Mouse (Mus musculus): ENCODE measurements around the gene Gm20509. TPM values are rescaled to one million over a fixed set of nuclear protein-coding genes. Genes with fewer than 3 reads are reported as not detected.
"Not testable (repeated sequence)": the region's sequence is repeated elsewhere in the genome, so short reads cannot be mapped to it uniquely, and the experiment has no call there.

Gm20509 gene
- polyA plus RNA-seq, 2 experiments = not detected

DNA sequence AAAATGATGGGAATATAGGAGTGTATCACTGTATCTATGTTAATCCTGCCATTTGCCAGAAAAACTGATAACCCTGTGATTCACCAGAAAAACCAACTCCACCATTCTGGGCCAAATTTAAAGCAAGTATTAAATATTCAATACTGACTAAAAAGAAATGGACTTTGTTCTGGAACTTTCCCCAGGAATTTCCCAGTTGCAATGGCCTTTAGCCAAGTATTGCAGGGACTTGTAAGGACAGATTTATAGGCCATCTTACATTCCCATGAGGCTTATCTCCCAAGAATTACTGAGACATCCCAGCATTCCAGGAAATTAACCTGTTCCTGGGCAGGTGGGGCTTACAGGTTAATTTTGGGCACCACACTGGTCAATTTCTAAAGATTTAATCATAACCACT lies 3.5 kb downstream of the Gm20509 start:
- 0 out of 2 replicates have a peak, but pooled peaks cover 2% of the 10 kb centered on the region for H3K27me3 ChIP-seq (ENCODE audit: control insufficient read depth, insufficient read depth, low read length)
- no peak overlapping the region for H3K27ac ChIP-seq (replicated peaks; ENCODE audit: low read depth, low read length)
- H3K9me3 ChIP-seq (ENCODE audit: control insufficient read depth, low read length) = no peaks in the 10 kb centered on the region
- DNase-seq (ENCODE audit: low spot score) = no peak
- no peak for ATAC-seq (ENCODE audit: low FRiP score, low read depth)
- H3K4me3 ChIP-seq (replicated peaks; ENCODE audit: low read length) = no peak overlapping the region
- H3K36me3 ChIP-seq (ENCODE audit: control insufficient read depth, insufficient read depth, low read length) = no peaks in the 10 kb centered on the region
- H3K4me1 ChIP-seq (ENCODE audit: control insufficient read depth, insufficient read depth, low read length) = peaks cover 6% of the 10 kb centered on the region; the same call in 1 of the 2 replicates
- H3K4me2 ChIP-seq (replicated peaks; ENCODE audit: low read depth, low read length, severe bottlenecking) = no peak overlapping the region
- no peak for TF ChIP-seq POLR2A (IDR thresholded peaks at IDR 0.05; ENCODE audit: borderline replicate concordance, extremely low read depth, insufficient read depth, insufficient read length)
- no peak overlapping the region for H3K9ac ChIP-seq (ENCODE audit: low read depth, low read length, severe bottlenecking)

DNA sequence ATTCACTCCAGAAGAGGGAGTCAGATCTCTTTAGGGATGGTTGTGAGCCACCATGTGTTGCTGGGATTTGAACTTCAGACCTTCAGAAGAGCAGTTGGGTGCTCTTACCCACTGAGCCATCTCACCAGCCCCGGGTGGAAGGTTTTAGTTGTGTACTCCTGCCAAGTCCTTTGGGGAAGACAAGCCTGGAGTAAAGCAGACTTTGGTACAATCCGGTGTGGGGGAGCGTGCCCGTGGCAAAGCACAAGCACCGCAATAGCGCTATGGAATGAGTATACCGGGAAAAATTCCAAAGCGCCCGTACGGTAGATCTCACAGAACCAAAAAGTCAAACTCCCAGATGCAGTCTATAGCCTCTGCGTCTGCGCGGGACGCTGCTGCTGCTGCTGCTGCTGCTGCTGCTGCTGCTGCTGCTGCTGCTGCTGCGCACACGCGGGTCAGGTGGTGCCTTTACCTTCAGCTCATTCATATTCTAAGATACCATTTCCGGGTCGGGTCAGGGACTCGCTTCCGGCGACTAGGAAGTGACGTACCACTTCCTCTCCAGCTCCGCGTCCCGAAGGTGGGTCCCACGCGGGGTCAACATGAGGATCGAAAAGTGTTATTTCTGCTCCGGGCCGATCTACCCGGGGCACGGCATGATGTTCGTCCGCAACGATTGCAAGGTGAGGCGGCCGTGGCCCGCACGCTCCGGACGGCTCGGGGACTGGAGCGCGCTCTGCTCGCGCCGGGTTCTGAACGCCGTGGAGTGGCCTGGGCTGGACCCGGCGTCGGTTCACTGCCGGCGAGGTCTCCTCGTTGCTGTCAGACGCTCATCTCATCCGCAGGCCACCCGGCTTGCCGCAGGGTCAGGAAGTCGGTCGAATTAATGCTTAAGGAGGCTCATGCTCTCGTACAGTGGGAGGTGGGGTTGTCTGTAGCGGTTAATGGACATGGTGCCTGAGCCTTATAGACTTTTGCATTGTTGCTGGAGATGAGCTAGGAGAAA lies 10.9 kb downstream of the Gm20509 start, which contains the start of gene Rsl24d1:
TSS of gene Rsl24d1 (plus strand) at position 508 of the 988 bp plus-strand sequence.
- H3K27ac ChIP-seq (replicated peaks; ENCODE audit: low read depth, low read length) = peak within 1 kb of the TSS; percentile 69
- peak within 1 kb of the TSS; percentile 78 for H3K9ac ChIP-seq (ENCODE audit: low read depth, low read length, severe bottlenecking)
- no peak for TF ChIP-seq POLR2A (IDR thresholded peaks at IDR 0.05; ENCODE audit: borderline replicate concordance, extremely low read depth, insufficient read depth, insufficient read length)
- peak within 1 kb of the TSS; percentile 74 for H3K4me2 ChIP-seq (replicated peaks; ENCODE audit: low read depth, low read length, severe bottlenecking)
- H3K27me3 ChIP-seq (ENCODE audit: control insufficient read depth, insufficient read depth, low read length) = no peaks in the 10 kb centered on the region
- ATAC-seq (ENCODE audit: low FRiP score, low read depth) = peak; percentile 98
- WGBS = under 1% methylated on average over 64 of the region's 64 CpGs
- no peaks in the 10 kb centered on the region for H3K9me3 ChIP-seq (ENCODE audit: control insufficient read depth, low read length)
- peaks cover 28% of the 10 kb centered on the region for H3K36me3 ChIP-seq (ENCODE audit: control insufficient read depth, insufficient read depth, low read length)
- peaks cover 7% of the 10 kb centered on the region for H3K4me1 ChIP-seq (ENCODE audit: control insufficient read depth, insufficient read depth, low read length)
- peak; percentile 92 for DNase-seq (ENCODE audit: low spot score)
- peak within 1 kb of the TSS; percentile 95 for H3K4me3 ChIP-seq (replicated peaks; ENCODE audit: low read length)

DNA sequence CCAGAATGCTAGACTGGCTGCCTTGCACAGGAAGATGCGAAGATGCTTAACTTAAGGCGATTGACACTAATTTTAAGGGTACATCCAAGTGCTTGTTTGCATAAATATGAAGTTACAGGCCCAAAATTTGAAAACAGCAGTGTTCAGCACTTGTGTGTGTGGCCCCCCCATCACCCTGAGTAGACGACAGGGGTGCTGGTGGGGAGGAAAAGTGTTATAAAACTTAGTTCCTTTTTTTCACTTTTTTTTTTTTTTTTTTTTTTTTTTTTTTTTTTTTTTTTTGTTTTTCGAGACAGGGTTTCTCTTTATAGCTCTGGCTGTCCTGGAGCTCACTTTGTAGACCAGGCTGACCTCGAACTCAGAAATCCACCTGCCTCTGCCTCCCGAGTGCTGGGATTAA lies 14.4 kb downstream of the Gm20509 start:
- ATAC-seq (ENCODE audit: low FRiP score, low read depth); H3K4me3 ChIP-seq (replicated peaks; ENCODE audit: low read length); H3K9ac ChIP-seq (ENCODE audit: low read depth, low read length, severe bottlenecking); H3K9me3 ChIP-seq (ENCODE audit: control insufficient read depth, low read length); H3K27me3 ChIP-seq (ENCODE audit: control insufficient read depth, insufficient read depth, low read length); H3K4me2 ChIP-seq (replicated peaks; ENCODE audit: low read depth, low read length, severe bottlenecking); H3K4me1 ChIP-seq (ENCODE audit: control insufficient read depth, insufficient read depth, low read length); DNase-seq (ENCODE audit: low spot score); H3K27ac ChIP-seq (replicated peaks; ENCODE audit: low read depth, low read length): not testable (repeated sequence)
- WGBS = 89% methylated on average over 6 of the region's 6 CpGs
- H3K36me3 ChIP-seq (ENCODE audit: control insufficient read depth, insufficient read depth, low read length) = peaks cover 53% of the 10 kb centered on the region

DNA sequence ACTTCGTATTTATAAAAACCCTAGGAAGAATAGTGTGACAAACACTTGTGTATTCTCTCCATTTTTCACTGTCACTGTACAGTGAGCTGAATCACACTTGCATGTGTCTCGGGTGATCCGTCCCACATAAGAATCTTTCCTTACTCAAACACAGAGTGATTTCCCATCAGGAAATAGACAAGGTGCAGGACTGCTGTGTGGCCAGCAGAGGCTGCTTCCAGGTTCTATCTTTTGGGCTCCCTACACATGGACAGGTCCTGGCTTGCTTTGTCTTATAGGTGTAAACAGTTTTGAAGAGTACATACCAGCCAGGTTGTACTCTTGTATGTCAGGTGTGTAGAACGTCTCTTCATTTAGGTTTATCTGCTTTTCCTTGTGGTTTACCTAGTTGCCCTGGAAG lies 15.7 kb downstream of the Gm20509 start:
- H3K9ac ChIP-seq (ENCODE audit: low read depth, low read length, severe bottlenecking) = no peak overlapping the region
- ATAC-seq (ENCODE audit: low FRiP score, low read depth) (no peak), DNase-seq (ENCODE audit: low spot score) (no peak)
- no peak for TF ChIP-seq POLR2A (IDR thresholded peaks at IDR 0.05; ENCODE audit: borderline replicate concordance, extremely low read depth, insufficient read depth, insufficient read length)
- no peak overlapping the region for H3K4me3 ChIP-seq (replicated peaks; ENCODE audit: low read length)
- H3K9me3 ChIP-seq (ENCODE audit: control insufficient read depth, low read length) = no peaks in the 10 kb centered on the region
- H3K27me3 ChIP-seq (ENCODE audit: control insufficient read depth, insufficient read depth, low read length) = no peaks in the 10 kb centered on the region
- peaks cover 7% of the 10 kb centered on the region for H3K4me1 ChIP-seq (ENCODE audit: control insufficient read depth, insufficient read depth, low read length)
- peaks cover 58% of the 10 kb centered on the region for H3K36me3 ChIP-seq (ENCODE audit: control insufficient read depth, insufficient read depth, low read length)
- no peak overlapping the region for H3K27ac ChIP-seq (replicated peaks; ENCODE audit: low read depth, low read length)
- WGBS = 82% methylated on average over 4 of the region's 4 CpGs
- H3K4me2 ChIP-seq (replicated peaks; ENCODE audit: low read depth, low read length, severe bottlenecking) = no peak overlapping the region

DNA sequence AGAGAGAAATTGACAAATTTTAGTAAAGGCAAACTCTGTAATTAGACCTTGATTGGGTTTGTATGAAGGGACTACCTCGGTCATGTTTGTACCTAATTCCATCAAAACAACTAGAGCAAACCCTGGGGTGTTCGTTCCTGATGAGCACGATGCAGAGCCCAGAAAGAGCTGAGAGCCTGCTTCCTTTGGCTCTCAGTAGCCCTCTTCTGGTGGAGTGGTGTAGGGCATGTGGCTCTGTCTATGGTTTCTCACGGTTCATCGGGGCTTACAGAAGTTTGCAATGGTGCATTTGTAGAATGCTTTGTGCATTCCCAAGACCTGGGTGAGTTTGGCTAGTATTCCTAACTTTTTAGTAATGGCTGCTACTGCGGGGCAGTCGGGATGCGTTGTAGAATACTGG lies 19.5 kb downstream of the Gm20509 start:
- Histone ChIP-seq H3K9ac (ENCODE audit: low read depth, low read length, severe bottlenecking) (no peak overlapping the region), H3K4me3 (replicated peaks; ENCODE audit: low read length) (no peak overlapping the region), H3K9me3 (ENCODE audit: control insufficient read depth, low read length) (no peaks in the 10 kb centered on the region), H3K27ac (replicated peaks; ENCODE audit: low read depth, low read length) (no peak overlapping the region), H3K36me3 (ENCODE audit: control insufficient read depth, insufficient read depth, low read length) (peaks cover 74% of the 10 kb centered on the region), H3K4me2 (replicated peaks; ENCODE audit: low read depth, low read length, severe bottlenecking) (no peak overlapping the region), H3K27me3 (ENCODE audit: control insufficient read depth, insufficient read depth, low read length) (no peaks in the 10 kb centered on the region), H3K4me1 (ENCODE audit: control insufficient read depth, insufficient read depth, low read length) (no peaks in the 10 kb centered on the region)
- WGBS = 78% methylated on average over 8 of the region's 8 CpGs
- TF ChIP-seq POLR2A (IDR thresholded peaks at IDR 0.05; ENCODE audit: borderline replicate concordance, extremely low read depth, insufficient read depth, insufficient read length) = no peak
- ATAC-seq (ENCODE audit: low FRiP score, low read depth) = no peak
- DNase-seq (ENCODE audit: low spot score) = no peak
